Mouse (Mus musculus) forebrain, embryonic 12.5 days (tissue): ENCODE data around the gene Zfp74. TPM values are rescaled to one million over a fixed set of nuclear protein-coding genes. Genes with fewer than 3 reads are reported as not detected.
A peak's percentile ranks its signal among the peaks of the same experiment; 100 is the strongest.

Experiments
- ATAC-seq: fragments of 200-750 bp; cut with Nextera tagmentation; 2 replicates; pipeline ENCODE4 v1.8.0; 2017; ENCODE audit warnings: moderate TSS enrichment; ENCODE audit not compliant: low FRiP score
- H3K27ac ChIP-seq: fragments of 300-500 bp; sonication (generic); 2 replicates; pipeline ENCODE4 v1.5.1; 2016; ENCODE audit warnings: mild to moderate bottlenecking
- H3K27me3 ChIP-seq: fragments of 300-500 bp; sonication (generic); 2 replicates; pipeline ENCODE4 v1.6.1; 2016; ENCODE audit warnings: mild to moderate bottlenecking
- H3K36me3 ChIP-seq: fragments of 300-500 bp; sonication (generic); replicated peaks from 2 replicates; pipeline ENCODE4 v1.6.1; 2016; ENCODE audit warnings: mild to moderate bottlenecking
- H3K4me1 ChIP-seq: fragments of 300-500 bp; sonication (generic); 2 replicates; pipeline ENCODE4 v1.6.1; 2016
- H3K4me2 ChIP-seq: fragments of 300-500 bp; sonication (generic); 2 replicates; pipeline ENCODE4 v1.6.1; 2016; ENCODE audit warnings: mild to moderate bottlenecking, moderate library complexity
- H3K4me3 ChIP-seq: fragments of 300-500 bp; sonication (generic); replicated peaks from 2 replicates; pipeline ENCODE4 v1.5.1; 2016; ENCODE audit warnings: mild to moderate bottlenecking
- H3K9ac ChIP-seq: fragments of 300-500 bp; sonication (generic); 2 replicates; pipeline ENCODE4 v1.6.1; 2016; ENCODE audit warnings: mild to moderate bottlenecking
- H3K9me3 ChIP-seq: fragments of 300-500 bp; sonication (generic); 2 replicates; pipeline ENCODE4 v1.6.1; 2016
- WGBS: fragments of 180-500 bp; shearing (Covaris S2); methylation state at CpG from one replicate; pipeline ENCODE4 v1.1.7; 2016; 5-methylcytosine and 5-hydroxymethylcytosine counted together
- polyA plus RNA-seq: library from polyadenylated mRNA; unstranded; fragments of >200 nt; fragmentation: Nextera tagmentation; extraction: Ambion mirVana; gene quantifications from 2 replicates; pipeline ENCODE4 v1.2.1, GENCODE M21; 2016

The Zfp74 gene
- polyA plus RNA-seq, 1 experiment from 2014 or later = 16.5 TPM

GRCm38 (mm10) chr7:29941027-29941426 lies 12.9 kb downstream of the Zfp74 start:
- no peak overlapping the region for H3K4me2 ChIP-seq
- no peak overlapping the region for H3K9ac ChIP-seq
- no peaks in the 10 kb centered on the region for H3K27me3 ChIP-seq
- H3K27ac ChIP-seq = no peak overlapping the region
- ATAC-seq = no peak
- no peak overlapping the region for H3K4me3 ChIP-seq
- WGBS = 91% methylated on average over 11 of the region's 11 CpGs
- H3K9me3 ChIP-seq = no peaks in the 10 kb centered on the region
- H3K4me1 ChIP-seq = no peaks in the 10 kb centered on the region
- peaks cover 37% of the 10 kb centered on the region for H3K36me3 ChIP-seq

GRCm38 (mm10) chr7:29938856-29939255 lies 15.0 kb downstream of the Zfp74 start:
- H3K4me2 ChIP-seq = no peak overlapping the region
- ATAC-seq = no peak
- no peak overlapping the region for H3K9ac ChIP-seq
- H3K27ac ChIP-seq = no peak overlapping the region
- H3K9me3 ChIP-seq = no peaks in the 10 kb centered on the region
- no peaks in the 10 kb centered on the region for H3K4me1 ChIP-seq
- peaks cover 56% of the 10 kb centered on the region for H3K36me3 ChIP-seq
- H3K27me3 ChIP-seq = no peaks in the 10 kb centered on the region
- 90% methylated on average over 6 of the region's 6 CpGs for WGBS
- no peak overlapping the region for H3K4me3 ChIP-seq

GRCm38 (mm10) chr7:29922780-29923179 lies 31.1 kb downstream of the Zfp74 start:
- WGBS = 74% methylated on average over 2 of the region's 2 CpGs
- Histone ChIP-seq H3K27me3 (no peaks in the 10 kb centered on the region), H3K4me2 (no peak overlapping the region), H3K27ac (no peak overlapping the region), H3K4me3 (no peak overlapping the region), H3K9me3 (no peaks in the 10 kb centered on the region), H3K9ac (no peak overlapping the region), H3K36me3 (no peaks in the 10 kb centered on the region), H3K4me1 (no peaks in the 10 kb centered on the region)
- ATAC-seq = no peak

- Histone ChIP-seq H3K27ac (no peak overlapping the region), H3K4me3 (no peak overlapping the region), H3K4me2 (no peak overlapping the region), H3K9ac (no peak overlapping the region), H3K27me3 (no peaks in the 10 kb centered on the region), H3K9me3 (no peaks in the 10 kb centered on the region), H3K4me1 (no peaks in the 10 kb centered on the region), H3K36me3 (0 out of 2 replicates have a peak, but pooled peaks cover 10% of the 10 kb centered on the region)
- ATAC-seq = no peak
- 89% methylated on average over 6 of the region's 6 CpGs for WGBS
These were observed 32.3 kb downstream of the Zfp74 start for GRCm38 (mm10) chr7:29921439-29922093.

GRCm38 (mm10) chr7:29918062-29918453 lies 35.8 kb downstream of the Zfp74 start:
- H3K27me3 ChIP-seq = no peaks in the 10 kb centered on the region
- no peak overlapping the region for H3K27ac ChIP-seq
- H3K36me3 ChIP-seq = peaks cover 41% of the 10 kb centered on the region
- H3K4me3 ChIP-seq = no peak overlapping the region
- H3K4me1 ChIP-seq = no peaks in the 10 kb centered on the region
- H3K4me2 ChIP-seq = no peak overlapping the region
- no peaks in the 10 kb centered on the region for H3K9me3 ChIP-seq
- WGBS = 86% methylated on average over 4 of the region's 4 CpGs
- ATAC-seq = no peak
- no peak overlapping the region for H3K9ac ChIP-seq

GRCm38 (mm10) chr7:29917371-29918061 lies 36.4 kb downstream of the Zfp74 start:
- no peak overlapping the region for H3K27ac ChIP-seq
- no peak for ATAC-seq
- H3K27me3 ChIP-seq = no peaks in the 10 kb centered on the region
- H3K36me3 ChIP-seq = peaks cover 44% of the 10 kb centered on the region
- H3K9me3 ChIP-seq = no peaks in the 10 kb centered on the region
- no peaks in the 10 kb centered on the region for H3K4me1 ChIP-seq
- no peak overlapping the region for H3K4me3 ChIP-seq
- no peak overlapping the region for H3K4me2 ChIP-seq
- WGBS = 75% methylated on average over 6 of the region's 6 CpGs
- no peak overlapping the region for H3K9ac ChIP-seq

GRCm38 (mm10) chr7:29912172-29912571 lies 41.7 kb downstream of the Zfp74 start:
- Histone ChIP-seq H3K36me3 (peaks cover 51% of the 10 kb centered on the region), H3K9me3 (no peaks in the 10 kb centered on the region), H3K27me3 (no peaks in the 10 kb centered on the region), H3K4me2 (no peak overlapping the region), H3K9ac (no peak overlapping the region), H3K27ac (no peak overlapping the region), H3K4me3 (no peak overlapping the region), H3K4me1 (peaks cover 19% of the 10 kb centered on the region)
- no peak for ATAC-seq
- 93% methylated on average over 13 of the region's 13 CpGs for WGBS

- no peak for ATAC-seq
- WGBS = 60% methylated on average over 2 of the region's 2 CpGs
- Histone ChIP-seq H3K4me1 (peaks cover 25% of the 10 kb centered on the region), H3K27ac (no peak overlapping the region), H3K9ac (no peak overlapping the region), H3K36me3 (peaks cover 36% of the 10 kb centered on the region), H3K4me3 (no peak overlapping the region), H3K27me3 (no peaks in the 10 kb centered on the region), H3K4me2 (no peak overlapping the region), H3K9me3 (no peaks in the 10 kb centered on the region)
These were observed 43.6 kb downstream of the Zfp74 start for GRCm38 (mm10) chr7:29910252-29910651.

GRCm38 (mm10) chr7:29908130-29908950 lies 45.5 kb downstream of the Zfp74 start, which contains the start of gene Zfp383:
Gene Zfp383, plus strand, starts transcription at chr7:29908223.
- Histone ChIP-seq H3K4me3 (peak within 1 kb of the TSS; percentile 69), H3K4me2 (peak within 1 kb of the TSS; percentile 57), H3K4me1 (peaks cover 27% of the 10 kb centered on the region), H3K36me3 (peaks cover 18% of the 10 kb centered on the region), H3K9me3 (no peaks in the 10 kb centered on the region), H3K27me3 (no peaks in the 10 kb centered on the region), H3K27ac (peak within 1 kb of the TSS; percentile 97), H3K9ac (peak within 1 kb of the TSS; percentile 78)
- peak; percentile 85 for ATAC-seq
- WGBS = 1% methylated on average over 33 of the region's 33 CpGs

- Histone ChIP-seq H3K27me3 (no peaks in the 10 kb centered on the region), H3K9me3 (no peaks in the 10 kb centered on the region), H3K4me1 (peaks cover 27% of the 10 kb centered on the region), H3K36me3 (peaks cover 14% of the 10 kb centered on the region), H3K27ac (peak overlapping the region; percentile 97), H3K4me3 (no peak overlapping the region), H3K4me2 (peak overlapping the region; percentile 57), H3K9ac (no peak overlapping the region)
- 90% methylated on average over 5 of the region's 5 CpGs for WGBS
- no peak for ATAC-seq
These were observed 46.7 kb downstream of the Zfp74 start for GRCm38 (mm10) chr7:29907206-29907605.

GRCm38 (mm10) chr7:29906682-29907058 lies 47.2 kb downstream of the Zfp74 start:
- H3K4me2 ChIP-seq = peak overlapping the region; percentile 57
- peak overlapping the region; percentile 71 for H3K9ac ChIP-seq
- H3K27me3 ChIP-seq = no peaks in the 10 kb centered on the region
- H3K36me3 ChIP-seq = peaks cover 10% of the 10 kb centered on the region; the same call in 1 of the 2 replicates
- 20% methylated on average over 8 of the region's 8 CpGs for WGBS
- peak overlapping the region; percentile 58 for H3K4me3 ChIP-seq
- H3K27ac ChIP-seq = peak overlapping the region; percentile 97
- H3K9me3 ChIP-seq = no peaks in the 10 kb centered on the region
- peak; percentile 28; the same call in 1 of the 2 replicates for ATAC-seq
- H3K4me1 ChIP-seq = peaks cover 27% of the 10 kb centered on the region

GRCm38 (mm10) chr7:29905966-29906681 lies 47.8 kb downstream of the Zfp74 start, which contains the start of gene Zfp27:
Gene Zfp27, minus strand, starts transcription at chr7:29906572.
- peak within 1 kb of the TSS; percentile 57 for H3K4me2 ChIP-seq
- no peaks in the 10 kb centered on the region for H3K9me3 ChIP-seq
- peaks cover 16% of the 10 kb centered on the region for H3K36me3 ChIP-seq
- peak within 1 kb of the TSS; percentile 71 for H3K9ac ChIP-seq
- H3K4me3 ChIP-seq = peak within 1 kb of the TSS; percentile 58
- under 1% methylated on average over 22 of the region's 22 CpGs for WGBS
- H3K27me3 ChIP-seq = no peaks in the 10 kb centered on the region
- peak; percentile 88 for ATAC-seq
- peak within 1 kb of the TSS; percentile 97 for H3K27ac ChIP-seq
- peaks cover 27% of the 10 kb centered on the region for H3K4me1 ChIP-seq
